Mouse (Mus musculus) spleen, postnatal 4 days (tissue): ENCODE measurements around the gene Plekha7.

Source experiments
- DNase-seq, 2 experiments: peaks; one replicate each; pipeline ENCODE4 v3.0.0; 2022; ENCODE audit warnings: low spot score in 2 of 2

The Plekha7 gene

GRCm38 (mm10) chr7:116222288-116223009 lies 85.7 kb downstream of the Plekha7 start:
- DNase-seq = no peak

- DNase-seq = no peak
Observed at GRCm38 (mm10) chr7:116221883-116222282, 86.3 kb downstream of the Plekha7 start.

- no peak for DNase-seq
Observed at GRCm38 (mm10) chr7:116220103-116220707, 88.0 kb downstream of the Plekha7 start.

GRCm38 (mm10) chr7:116217747-116218146 lies 90.4 kb downstream of the Plekha7 start:
- DNase-seq = no peak

GRCm38 (mm10) chr7:116211904-116212303 lies 96.3 kb downstream of the Plekha7 start:
- no peak for DNase-seq

- DNase-seq = no peak
Observed at GRCm38 (mm10) chr7:116209926-116210631, 98.1 kb downstream of the Plekha7 start.

GRCm38 (mm10) chr7:116208880-116209279 lies 99.3 kb downstream of the Plekha7 start:
- no peak for DNase-seq

GRCm38 (mm10) chr7:116206806-116207571 lies 101.2 kb downstream of the Plekha7 start:
- no peak for DNase-seq

- no peak for DNase-seq
Observed at GRCm38 (mm10) chr7:116205451-116205850, 102.7 kb downstream of the Plekha7 start.

GRCm38 (mm10) chr7:116202033-116202681 lies 106.0 kb downstream of the Plekha7 start:
- DNase-seq = no peak

- no peak for DNase-seq
Observed at GRCm38 (mm10) chr7:116200951-116201351, 107.2 kb downstream of the Plekha7 start.

GRCm38 (mm10) chr7:116200544-116200943 lies 107.6 kb downstream of the Plekha7 start:
- DNase-seq = no peak

- no peak for DNase-seq
Observed at GRCm38 (mm10) chr7:116198902-116199301, 109.3 kb downstream of the Plekha7 start.

GRCm38 (mm10) chr7:116198407-116198806 lies 109.8 kb downstream of the Plekha7 start:
- DNase-seq = no peak

GRCm38 (mm10) chr7:116196974-116197679 lies 111.0 kb downstream of the Plekha7 start:
- no peak for DNase-seq

GRCm38 (mm10) chr7:116194996-116195395 lies 113.2 kb downstream of the Plekha7 start:
- DNase-seq = no peak

GRCm38 (mm10) chr7:116192966-116193365 lies 115.2 kb downstream of the Plekha7 start:
- DNase-seq = no peak

- no peak for DNase-seq
Observed at GRCm38 (mm10) chr7:116192096-116192595, 116.0 kb downstream of the Plekha7 start.

GRCm38 (mm10) chr7:116191138-116191537 lies 117.0 kb downstream of the Plekha7 start:
- DNase-seq = no peak

GRCm38 (mm10) chr7:116189708-116190107 lies 118.5 kb downstream of the Plekha7 start:
- DNase-seq = no peak

- DNase-seq = no peak
Observed at GRCm38 (mm10) chr7:116188391-116188790, 119.8 kb downstream of the Plekha7 start.
